ENCODE assay signal across 28 mouse cellular contexts in the genomic region with DNA sequence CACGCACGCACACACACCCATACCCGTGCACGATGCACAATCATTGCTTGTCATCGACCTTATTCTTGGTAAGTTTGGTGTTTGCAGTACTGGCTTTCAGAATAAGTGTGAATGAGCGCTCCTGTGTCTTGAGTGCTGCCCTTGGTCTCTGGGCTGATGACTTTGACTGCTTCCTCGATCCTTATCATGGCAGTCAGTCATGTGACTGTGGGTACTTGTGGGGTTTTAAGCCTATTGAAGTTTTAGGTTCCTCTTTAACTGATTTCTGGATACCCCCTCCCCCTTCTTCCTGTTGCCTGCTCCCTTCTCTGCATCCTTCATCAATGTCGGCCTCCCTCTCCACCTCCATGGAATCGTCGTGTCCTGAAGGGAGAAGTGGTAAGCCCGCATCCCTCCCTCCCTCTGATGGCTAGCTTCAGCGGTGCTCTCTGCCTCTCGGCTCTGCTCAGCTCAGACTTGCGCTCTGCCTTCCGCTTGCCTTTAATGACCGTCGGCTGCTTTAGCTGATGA.
A peak's percentile ranks its signal among the peaks of the same experiment; 100 is the strongest.
DNase-seq lines count a peak whose midpoint lies in the region; ATAC-seq and TF ChIP-seq lines count a peak whose summit lies in the region.
"Had no signal": no experiment of that assay in that cellular context is flagged by ENCODE, and none has a peak within 500 bp of the region (broad histone marks: within the 10 kb centered on the region; RNA-seq: fewer than 3 reads in every experiment).

No protein-coding gene starts in this region.

- peaks cover 43% of the 10 kb centered on the region for H3K36me3 ChIP-seq in forebrain, embryonic 11.5 days (ENCODE audit: control insufficient read depth, insufficient read depth, low read length)
- peaks cover 95% of the 10 kb centered on the region for H3K36me3 ChIP-seq in forebrain, embryonic 12.5 days (replicated peaks)
- H3K36me3 ChIP-seq: G1E had no signal

- no peaks in the 10 kb centered on the region for H3K9me3 ChIP-seq in forebrain, embryonic 11.5 days (ENCODE audit: control insufficient read depth, low read length)
- H3K9me3 ChIP-seq in forebrain, embryonic 12.5 days: no peaks in the 10 kb centered on the region
- H3K9me3 ChIP-seq: embryonic facial prominence, embryonic 15.5 days; G1E; heart, embryonic 13.5 days; intestine, embryonic 15.5 days; limb, embryonic 13.5 days; lung, embryonic 15.5 days; midbrain, embryonic 10.5 days had no signal

- H3K27me3 ChIP-seq in forebrain, embryonic 11.5 days (ENCODE audit: control insufficient read depth, insufficient read depth, low read length): no peaks in the 10 kb centered on the region
- no peaks in the 10 kb centered on the region for H3K27me3 ChIP-seq in forebrain, embryonic 12.5 days
- H3K27me3 ChIP-seq: CH12.LX; embryonic facial prominence, embryonic 15.5 days; heart, embryonic 13.5 days; intestine, embryonic 15.5 days; limb, embryonic 13.5 days; lung, embryonic 15.5 days had no signal

- no peak for ATAC-seq in forebrain, embryonic 11.5 days (replicated peaks; ENCODE audit: low FRiP score)
- no peak for ATAC-seq in forebrain, embryonic 12.5 days (ENCODE audit: low FRiP score)
- ATAC-seq in megakaryocyte, adult 5-6 weeks (ENCODE audit: poor library complexity, severe bottlenecking): peak; percentile 70
- ATAC-seq: forebrain, embryonic 16.5 days; intestine, embryonic 15.5 days had no signal

- TF ChIP-seq POLR2A in bone marrow, adult 2 months (IDR thresholded peaks at IDR 0.05; ENCODE audit: borderline replicate concordance, control insufficient read depth, low read depth, low read length): no peak

- no peaks in the 10 kb centered on the region for H3K4me1 ChIP-seq in forebrain, embryonic 11.5 days (replicated peaks; ENCODE audit: control insufficient read depth, insufficient read depth, low read length)
- no peaks in the 10 kb centered on the region for H3K4me1 ChIP-seq in forebrain, embryonic 12.5 days
- peaks cover 6% of the 10 kb centered on the region for H3K4me1 ChIP-seq in bone marrow, adult 2 months (ENCODE audit: control insufficient read depth, insufficient read depth, low read length)
- H3K4me1 ChIP-seq: embryonic facial prominence, embryonic 15.5 days; heart, embryonic 13.5 days; intestine, embryonic 15.5 days; limb, embryonic 13.5 days; lung, embryonic 15.5 days; midbrain, embryonic 10.5 days had no signal

- H3K4me3 ChIP-seq in forebrain, embryonic 11.5 days (ENCODE audit: low read depth, low read length): no peak overlapping the region
- H3K4me3 ChIP-seq in forebrain, embryonic 12.5 days (replicated peaks): no peak overlapping the region
- H3K4me3 ChIP-seq in bone marrow, adult 2 months (replicated peaks; ENCODE audit: control insufficient read depth, low read depth, low read length): peak overlapping the region; percentile 14
- H3K4me3 ChIP-seq: embryonic facial prominence, embryonic 15.5 days; heart, adult 2 months; heart, embryonic 13.5 days; intestine, embryonic 15.5 days; limb, embryonic 13.5 days; lung, embryonic 15.5 days; midbrain, embryonic 10.5 days had no signal

- H3K27ac ChIP-seq in forebrain, embryonic 11.5 days (ENCODE audit: low read depth, low read length): no peak overlapping the region
- H3K27ac ChIP-seq in forebrain, embryonic 12.5 days: no peak overlapping the region
- H3K27ac ChIP-seq in bone marrow, adult 2 months (ENCODE audit: control insufficient read depth, insufficient read depth, low read depth, low read length, poor library complexity): no peak overlapping the region; the same call in 1 of the 2 replicates
- H3K27ac ChIP-seq: embryonic facial prominence, embryonic 15.5 days; heart, adult 2 months; heart, embryonic 13.5 days; hindbrain, embryonic 14.5 days; intestine, embryonic 15.5 days; limb, embryonic 13.5 days; liver, embryonic 14.5 days; lung, embryonic 15.5 days; midbrain, embryonic 10.5 days had no signal

- no peak for TF ChIP-seq CTCF in bone marrow, adult 2 months (IDR thresholded peaks at IDR 0.05; ENCODE audit: control insufficient read depth, insufficient read depth, low read length)

- 89% methylated on average over 17 of the region's 17 CpGs for WGBS in forebrain, embryonic 11.5 days
- WGBS in forebrain, embryonic 12.5 days: 79% methylated on average over 17 of the region's 17 CpGs
- WGBS in bone marrow, adult 2 months: 35% methylated on average over 17 of the region's 17 CpGs

- no peak overlapping the region for H3K4me2 ChIP-seq in forebrain, embryonic 11.5 days (ENCODE audit: low read depth, low read length, severe bottlenecking)
- H3K4me2 ChIP-seq in forebrain, embryonic 12.5 days: no peak overlapping the region
- H3K4me2 ChIP-seq: embryonic facial prominence, embryonic 15.5 days; heart, embryonic 13.5 days; hindbrain, embryonic 14.5 days; intestine, embryonic 15.5 days; limb, embryonic 13.5 days; lung, embryonic 15.5 days had no signal

- no peak overlapping the region for H3K9ac ChIP-seq in forebrain, embryonic 11.5 days (ENCODE audit: low read length)
- H3K9ac ChIP-seq in forebrain, embryonic 12.5 days: no peak overlapping the region
- H3K9ac ChIP-seq: embryonic facial prominence, embryonic 15.5 days; heart, embryonic 13.5 days; hindbrain, embryonic 14.5 days; intestine, embryonic 15.5 days; limb, embryonic 13.5 days; liver, embryonic 14.5 days; lung, embryonic 15.5 days had no signal

- peak; percentile 30 for DNase-seq in forebrain, embryonic 11.5 days (ENCODE audit: low spot score)
- DNase-seq in 416B (ENCODE audit: low read depth) (peak; percentile 56), MN1 (ENCODE audit: low spot score) (no peak)
- DNase-seq in left cerebral cortex, adult 11 months (ENCODE audit: low spot score): no peak
- DNase-seq: adrenal gland, postnatal 10 days; cerebellum, adult 8-10 months; cerebellum, postnatal 36 days; gastrocnemius, postnatal 14 days; heart, adult 2 months; kidney, adult 8-10 months; kidney, postnatal 10 days; lung, postnatal 36 days; spleen, adult 18-20 months; thymus, postnatal 25 days had no signal

Comparison
In these comparisons a context has a peak if more than half of its experiments do, and no peak if none do; other contexts are left out.
1. DNase-seq: peak in forebrain, embryonic 11.5 days (single experiment) and 416B (single experiment); none in MN1 (single experiment) and left cerebral cortex, adult 11 months (single experiment).